Mouse (Mus musculus): ENCODE results near the gene Birc3. TPM values are rescaled to one million over a fixed set of nuclear protein-coding genes. Genes with fewer than 3 reads are reported as not detected.

The Birc3 gene
- polyA plus RNA-seq, 1 experiment from 2014 or later = 5.4 TPM

- Histone ChIP-seq H3K27ac (peak overlapping the region; percentile 99), H3K9me3 (replicated peaks) (no peaks in the 10 kb centered on the region), H3K27me3 (no peaks in the 10 kb centered on the region), H3K4me2 (peak overlapping the region; percentile 69), H3K4me1 (replicated peaks) (peaks cover 22% of the 10 kb centered on the region), H3K9ac (peak overlapping the region; percentile 77), H3K36me3 (peaks cover 9% of the 10 kb centered on the region; the same call in 1 of the 2 replicates), H3K4me3 (peak overlapping the region; percentile 68)
- 22% methylated on average over 14 of the region's 14 CpGs for WGBS
- ATAC-seq (replicated peaks; ENCODE audit: insufficient number of reproducible peaks, insufficient read depth, low FRiP score, low read depth) = no peak
These were observed 35.1 kb downstream of the Birc3 start for GRCm38 (mm10) chr9:7837806-7838440.

- Histone ChIP-seq H3K4me3 (peak within 1 kb of the TSS; percentile 68), H3K9ac (peak within 1 kb of the TSS; percentile 77), H3K4me1 (replicated peaks) (peaks cover 27% of the 10 kb centered on the region), H3K9me3 (replicated peaks) (no peaks in the 10 kb centered on the region), H3K36me3 (peaks cover 9% of the 10 kb centered on the region; the same call in 1 of the 2 replicates), H3K4me2 (peak within 1 kb of the TSS; percentile 72), H3K27ac (peak within 1 kb of the TSS; percentile 99), H3K27me3 (no peaks in the 10 kb centered on the region)
- peak; percentile 97 for ATAC-seq (replicated peaks; ENCODE audit: insufficient number of reproducible peaks, insufficient read depth, low FRiP score, low read depth)
- WGBS = under 1% methylated on average over 68 of the region's 68 CpGs
These were observed 35.8 kb downstream of the Birc3 start, which contains the start of gene Birc2 for GRCm38 (mm10) chr9:7836905-7837805. Birc2 (minus strand) TSS chr9:7837064.

DNA sequence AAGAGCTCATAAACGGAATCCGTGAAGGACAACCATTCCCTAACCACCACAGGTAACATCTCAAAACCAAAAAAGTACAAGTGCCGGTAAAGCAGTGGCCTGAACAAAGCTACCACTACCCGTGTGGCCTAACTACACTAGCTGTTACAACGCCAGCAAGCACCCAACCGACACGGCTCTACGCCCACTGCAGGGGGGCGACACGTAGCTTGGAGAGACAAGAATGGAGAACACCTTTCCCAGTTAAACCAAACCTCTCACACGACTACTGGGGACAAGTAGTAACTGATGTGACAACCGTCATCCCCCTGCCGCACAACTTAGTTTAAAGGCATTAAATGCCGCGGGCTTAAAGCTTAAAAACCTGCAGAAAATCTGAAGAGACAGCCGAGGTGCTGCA lies 36.7 kb downstream of the Birc3 start:
- Histone ChIP-seq H3K4me1 (replicated peaks) (peaks cover 29% of the 10 kb centered on the region), H3K27me3 (no peaks in the 10 kb centered on the region), H3K4me2 (peak overlapping the region; percentile 72), H3K36me3 (peaks cover 9% of the 10 kb centered on the region; the same call in 1 of the 2 replicates), H3K9ac (peak overlapping the region; percentile 77), H3K27ac (peak overlapping the region; percentile 99), H3K4me3 (peak overlapping the region; percentile 68), H3K9me3 (replicated peaks) (no peaks in the 10 kb centered on the region)
- WGBS = under 1% methylated on average over 16 of the region's 16 CpGs
- ATAC-seq (replicated peaks; ENCODE audit: insufficient number of reproducible peaks, insufficient read depth, low FRiP score, low read depth) = peak; percentile 47

GRCm38 (mm10) chr9:7835302-7835701 lies 37.7 kb downstream of the Birc3 start:
- 72% methylated on average over 1 of the region's 1 CpGs for WGBS
- Histone ChIP-seq H3K4me2 (peak overlapping the region; percentile 72; the same call in 1 of the 2 replicates), H3K27ac (no peak overlapping the region), H3K36me3 (peaks cover 9% of the 10 kb centered on the region; the same call in 1 of the 2 replicates), H3K9ac (no peak overlapping the region), H3K9me3 (replicated peaks) (no peaks in the 10 kb centered on the region), H3K27me3 (no peaks in the 10 kb centered on the region), H3K4me3 (no peak overlapping the region), H3K4me1 (replicated peaks) (peaks cover 29% of the 10 kb centered on the region)
- no peak for ATAC-seq (replicated peaks; ENCODE audit: insufficient number of reproducible peaks, insufficient read depth, low FRiP score, low read depth)

DNA sequence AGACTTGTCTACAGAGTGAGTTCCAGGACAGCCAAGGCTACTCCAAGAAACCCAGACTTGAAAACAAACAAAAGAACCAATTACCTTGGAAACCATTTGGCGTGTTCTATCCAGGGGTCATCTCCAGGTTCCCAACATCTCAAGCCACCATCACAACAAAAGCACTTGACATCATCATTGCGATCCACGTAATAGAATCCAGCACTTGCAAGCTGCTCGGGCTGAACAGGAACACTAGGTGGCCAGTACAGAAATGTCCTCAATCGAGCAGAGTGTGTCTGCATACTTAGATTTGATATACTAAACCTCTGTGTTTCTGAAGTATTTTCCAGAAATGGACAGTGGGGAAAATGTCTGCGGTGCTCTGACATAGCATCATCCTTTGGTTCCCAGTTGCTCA lies 39.6 kb downstream of the Birc3 start:
- H3K9me3 ChIP-seq (replicated peaks) = no peaks in the 10 kb centered on the region
- peak overlapping the region; percentile 33 for H3K4me2 ChIP-seq
- ATAC-seq (replicated peaks; ENCODE audit: insufficient number of reproducible peaks, insufficient read depth, low FRiP score, low read depth) = no peak
- peaks cover 9% of the 10 kb centered on the region; the same call in 1 of the 2 replicates for H3K36me3 ChIP-seq
- no peak overlapping the region for H3K4me3 ChIP-seq
- WGBS = 79% methylated on average over 6 of the region's 6 CpGs
- H3K27me3 ChIP-seq = no peaks in the 10 kb centered on the region
- peaks cover 39% of the 10 kb centered on the region for H3K4me1 ChIP-seq (replicated peaks)
- no peak overlapping the region for H3K9ac ChIP-seq
- H3K27ac ChIP-seq = no peak overlapping the region

DNA sequence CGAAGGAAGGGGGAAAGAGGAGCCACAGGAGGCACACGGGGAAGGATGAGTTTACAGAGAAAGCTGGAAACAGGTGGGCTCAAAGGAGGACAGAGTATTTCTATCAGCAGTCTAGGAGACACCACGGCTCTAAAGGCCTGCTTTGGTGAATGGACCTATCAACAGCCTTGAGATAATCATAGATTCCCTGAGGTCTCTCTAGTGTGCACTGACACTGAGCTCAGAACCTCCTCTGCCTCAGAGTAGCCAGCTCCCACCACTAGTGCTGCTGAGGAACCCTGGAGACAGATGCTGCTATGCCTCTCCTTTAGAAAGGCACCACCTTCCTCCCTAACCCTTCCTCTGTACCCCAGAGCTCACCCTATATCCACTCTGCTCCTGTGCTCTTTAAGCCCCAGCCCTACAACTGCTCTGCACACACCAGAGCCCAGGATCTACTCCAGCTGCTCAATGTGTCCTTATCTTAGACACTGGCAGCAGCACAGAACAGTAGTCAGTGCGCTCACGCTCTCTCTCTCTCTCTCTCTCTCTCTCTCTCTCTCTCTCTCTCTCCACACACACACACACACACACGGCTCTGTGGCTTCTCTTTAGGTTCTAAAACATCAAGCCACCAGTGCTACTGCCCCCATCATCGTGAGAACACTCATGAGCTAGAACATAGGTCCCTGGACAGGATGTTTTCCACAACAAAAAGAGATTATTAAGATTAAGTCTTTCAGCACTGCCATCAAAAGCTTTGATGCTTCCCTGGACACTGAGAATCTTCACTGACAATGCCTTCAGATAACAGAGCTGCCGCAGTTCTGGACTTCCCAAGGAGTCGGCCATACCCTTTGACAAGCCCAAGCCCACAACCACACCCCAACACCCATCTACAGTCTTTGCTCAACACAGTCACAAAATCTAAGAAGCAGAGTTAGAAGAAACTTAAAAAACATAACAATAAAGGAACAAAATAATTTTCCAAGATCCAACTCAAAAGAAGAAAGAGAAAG lies 43.2 kb downstream of the Birc3 start:
- Histone ChIP-seq H3K4me3 (0 out of 2 replicates have a peak overlapping the region, but pooled peaks have one; percentile 5), H3K27me3 (no peaks in the 10 kb centered on the region), H3K4me1 (replicated peaks) (peaks cover 33% of the 10 kb centered on the region), H3K9me3 (replicated peaks) (no peaks in the 10 kb centered on the region), H3K9ac (no peak overlapping the region), H3K4me2 (peak overlapping the region; percentile 38), H3K36me3 (peaks cover 13% of the 10 kb centered on the region; the same call in 1 of the 2 replicates), H3K27ac (peak overlapping the region; percentile 53)
- peak; percentile 87 for ATAC-seq (replicated peaks; ENCODE audit: insufficient number of reproducible peaks, insufficient read depth, low FRiP score, low read depth)
- WGBS = 42% methylated on average over 9 of the region's 9 CpGs

DNA sequence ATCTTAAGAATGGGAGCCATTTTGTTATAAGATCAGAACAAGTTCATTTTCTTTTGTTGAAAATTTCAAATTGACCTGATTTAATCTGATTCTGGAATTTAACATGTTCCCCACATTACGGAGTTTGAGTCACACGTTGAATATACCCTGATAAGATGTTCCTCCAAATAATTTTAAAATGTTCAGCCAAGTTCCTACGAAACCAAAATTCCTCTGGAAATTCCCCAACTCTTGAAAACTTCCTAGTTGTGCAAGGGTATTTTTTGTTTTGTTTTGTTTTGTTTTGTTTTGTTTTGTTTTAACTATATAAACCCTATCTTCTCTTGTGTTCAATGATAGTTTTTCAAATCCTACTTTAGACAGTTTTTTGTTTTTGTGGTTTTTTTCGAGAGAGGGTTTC lies 44.3 kb downstream of the Birc3 start:
- WGBS = 80% methylated on average over 4 of the region's 4 CpGs
- no peaks in the 10 kb centered on the region for H3K9me3 ChIP-seq (replicated peaks)
- H3K4me1 ChIP-seq (replicated peaks) = peaks cover 23% of the 10 kb centered on the region
- no peak overlapping the region for H3K4me3 ChIP-seq
- no peak overlapping the region for H3K27ac ChIP-seq
- H3K9ac ChIP-seq = no peak overlapping the region
- peaks cover 13% of the 10 kb centered on the region for H3K36me3 ChIP-seq
- ATAC-seq (replicated peaks; ENCODE audit: insufficient number of reproducible peaks, insufficient read depth, low FRiP score, low read depth) = no peak
- H3K27me3 ChIP-seq = no peaks in the 10 kb centered on the region
- H3K4me2 ChIP-seq = no peak overlapping the region

GRCm38 (mm10) chr9:7824916-7825315 lies 48.1 kb downstream of the Birc3 start:
- H3K36me3 ChIP-seq = peaks cover 25% of the 10 kb centered on the region
- no peak overlapping the region for H3K27ac ChIP-seq
- no peaks in the 10 kb centered on the region for H3K27me3 ChIP-seq
- H3K9ac ChIP-seq = no peak overlapping the region
- H3K4me3 ChIP-seq = no peak overlapping the region
- ATAC-seq (replicated peaks; ENCODE audit: insufficient number of reproducible peaks, insufficient read depth, low FRiP score, low read depth) = no peak
- peaks cover 7% of the 10 kb centered on the region for H3K4me1 ChIP-seq (replicated peaks)
- 78% methylated on average over 5 of the region's 5 CpGs for WGBS
- H3K4me2 ChIP-seq = no peak overlapping the region
- no peaks in the 10 kb centered on the region for H3K9me3 ChIP-seq (replicated peaks)

- no peak overlapping the region for H3K4me2 ChIP-seq
- ATAC-seq (replicated peaks; ENCODE audit: insufficient number of reproducible peaks, insufficient read depth, low FRiP score, low read depth) = no peak
- H3K4me3 ChIP-seq = no peak overlapping the region
- no peaks in the 10 kb centered on the region for H3K4me1 ChIP-seq (replicated peaks)
- H3K27me3 ChIP-seq = no peaks in the 10 kb centered on the region
- peaks cover 35% of the 10 kb centered on the region for H3K36me3 ChIP-seq
- H3K9ac ChIP-seq = no peak overlapping the region
- 73% methylated on average over 3 of the region's 3 CpGs for WGBS
- no peaks in the 10 kb centered on the region for H3K9me3 ChIP-seq (replicated peaks)
- no peak overlapping the region for H3K27ac ChIP-seq
These were observed 50.2 kb downstream of the Birc3 start for GRCm38 (mm10) chr9:7822758-7823157.

GRCm38 (mm10) chr9:7805101-7805506 lies 67.9 kb downstream of the Birc3 start:
- 55% methylated on average over 5 of the region's 5 CpGs for WGBS
- ATAC-seq (replicated peaks; ENCODE audit: insufficient number of reproducible peaks, insufficient read depth, low FRiP score, low read depth) = no peak

More at GRCm38 (mm10) chr9:7805101-7805506, 67.9 kb downstream of the Birc3 start:
- no peaks in the 10 kb centered on the region for H3K36me3 ChIP-seq
- H3K4me1 ChIP-seq (replicated peaks) = no peaks in the 10 kb centered on the region
- H3K4me2 ChIP-seq = no peak overlapping the region
- no peak overlapping the region for H3K9ac ChIP-seq
- no peak overlapping the region for H3K4me3 ChIP-seq
- no peak overlapping the region for H3K27ac ChIP-seq
- no peaks in the 10 kb centered on the region for H3K27me3 ChIP-seq
- no peaks in the 10 kb centered on the region for H3K9me3 ChIP-seq (replicated peaks)
